Mouse (Mus musculus): ENCODE measurements around the gene Slc35c1. TPM values are rescaled to one million over a fixed set of nuclear protein-coding genes. Genes with fewer than 3 reads are reported as not detected.

Gene Slc35c1
- 1 to 10 TPM; 5.5 to 5.6 TPM for total RNA-seq (2021)
- long read RNA-seq, experiment 1, partial matches to known transcripts: 0 of 6 reads
- long read RNA-seq, experiment 1, other reads (novel, unspliced or antisense): 0 of 6 reads
- long read RNA-seq, experiment 2, partial matches to known transcripts: 0 of 6 reads
- long read RNA-seq, experiment 2, other reads (novel, unspliced or antisense): 1 of 6 reads

DNA sequence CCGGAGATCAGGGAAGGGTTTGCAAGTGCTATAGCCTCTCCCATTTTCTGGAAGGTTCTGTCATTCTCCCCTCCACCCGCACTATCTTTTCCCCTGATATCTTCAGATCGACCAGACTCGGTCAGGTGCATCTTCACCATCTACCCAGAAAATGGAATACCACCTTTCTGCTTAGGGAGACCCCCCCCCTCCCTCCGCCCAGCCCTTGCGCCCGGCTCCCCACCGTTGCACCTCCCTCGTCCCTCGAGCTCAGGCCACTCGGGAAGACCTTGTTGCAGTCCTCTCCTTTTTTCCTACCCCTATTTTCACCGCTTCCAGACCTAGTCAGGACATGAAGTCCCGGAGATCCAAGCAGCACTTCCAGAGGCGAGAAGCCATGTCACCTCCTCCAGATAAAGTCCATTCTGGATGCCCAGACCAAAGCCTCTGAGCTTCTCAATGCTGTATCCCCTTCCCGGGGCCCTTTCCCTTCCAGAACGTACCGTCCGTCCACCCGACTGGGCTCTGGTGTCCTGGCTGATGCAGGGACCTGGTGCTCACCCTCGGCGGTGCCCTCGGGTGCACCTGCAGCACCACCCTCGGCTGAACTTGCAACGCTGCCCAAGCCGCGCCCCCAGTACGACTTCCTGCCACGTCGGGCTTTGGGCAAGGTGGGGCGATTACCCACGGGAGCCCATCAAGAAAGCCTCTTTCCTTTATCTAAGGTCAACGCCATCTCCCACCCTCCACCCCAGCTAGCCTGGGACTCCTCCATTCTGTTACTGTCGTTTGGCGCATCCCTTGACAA, at the start of gene Slc35c1:
Gene Slc35c1, minus strand, starts transcription at position 618 of the 787 bp plus-strand sequence.
- intact Hi-C loops (cut with DNase I): no loop called here
- peak; percentile 31 to 37 for DNase-seq

DNA sequence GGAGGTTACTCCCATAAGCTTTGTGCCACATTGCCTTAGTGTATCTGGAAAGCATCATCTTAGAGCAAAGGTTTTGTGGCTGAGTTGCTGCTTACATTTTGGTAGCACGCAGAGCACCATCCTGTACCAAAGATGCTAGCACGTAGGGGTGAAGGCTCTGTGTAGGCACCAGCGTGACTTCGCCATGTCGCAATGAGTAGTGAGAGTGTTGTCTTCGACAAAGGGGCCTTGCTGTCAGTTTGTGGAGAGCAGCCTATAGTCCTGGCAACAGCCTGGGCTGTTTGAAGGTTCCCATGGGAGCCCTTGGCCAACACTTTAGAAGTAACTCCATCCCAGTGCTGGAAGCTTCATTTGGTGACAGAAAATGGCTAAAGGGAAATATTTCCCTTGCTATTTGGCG, 45.0 kb upstream of the Slc35c1 start:
- intact Hi-C loops (cut with DNase I): no loop called here
- DNase-seq: no peak

DNA sequence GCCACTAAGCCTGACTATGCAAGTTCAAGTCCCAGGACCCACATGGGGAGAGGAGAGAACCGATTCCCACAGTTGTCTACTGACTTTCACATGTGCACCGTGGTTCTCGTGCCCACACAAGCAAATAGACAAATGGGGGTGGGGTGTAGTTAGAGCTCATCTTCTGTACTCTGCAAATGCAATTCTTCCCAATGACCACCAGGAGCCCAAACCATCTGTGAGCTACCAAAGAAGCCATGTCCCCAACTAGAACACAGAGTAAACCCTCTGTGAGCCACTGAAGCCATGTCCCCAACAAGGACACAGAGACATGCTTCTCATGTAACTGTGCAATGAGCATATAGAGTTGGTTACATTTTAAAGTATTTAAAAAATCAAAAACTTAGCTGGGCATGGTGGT, 43.1 kb upstream of the Slc35c1 start:
- DNase-seq: no peak
- intact Hi-C loops (cut with DNase I): no loop called here

DNA sequence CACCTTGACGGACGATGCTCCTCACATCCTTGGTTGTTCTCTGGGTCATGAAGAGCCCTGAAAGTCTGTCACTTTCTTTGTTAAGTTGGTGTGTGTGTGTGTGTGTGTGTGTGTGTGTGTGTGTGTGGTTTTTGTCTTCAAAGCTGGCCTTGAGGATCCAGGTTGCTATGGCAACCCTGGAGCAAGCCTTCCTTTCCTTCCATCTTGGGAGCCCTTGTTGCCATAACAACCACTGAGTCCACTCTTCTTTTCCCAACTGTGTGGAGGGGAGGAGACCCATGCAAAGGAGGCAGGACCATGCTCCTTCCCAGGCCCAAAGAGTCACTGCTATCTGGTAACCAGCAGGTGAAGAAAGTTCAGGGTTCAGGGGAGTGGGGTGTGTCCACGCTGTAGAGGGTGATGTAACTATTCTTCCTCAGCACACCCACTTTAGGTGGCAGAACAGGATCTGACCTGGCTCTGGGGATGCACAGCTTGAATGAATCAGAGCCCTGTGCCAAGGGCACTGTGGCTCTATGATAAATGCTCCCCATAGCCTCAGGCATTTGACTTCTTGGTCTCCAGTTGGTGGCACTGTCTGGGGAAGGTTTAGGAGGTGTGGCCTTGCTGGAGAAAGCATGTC, 39.5 kb upstream of the Slc35c1 start:
- no peak for DNase-seq
- intact Hi-C loops (cut with DNase I): no loop called here

DNA sequence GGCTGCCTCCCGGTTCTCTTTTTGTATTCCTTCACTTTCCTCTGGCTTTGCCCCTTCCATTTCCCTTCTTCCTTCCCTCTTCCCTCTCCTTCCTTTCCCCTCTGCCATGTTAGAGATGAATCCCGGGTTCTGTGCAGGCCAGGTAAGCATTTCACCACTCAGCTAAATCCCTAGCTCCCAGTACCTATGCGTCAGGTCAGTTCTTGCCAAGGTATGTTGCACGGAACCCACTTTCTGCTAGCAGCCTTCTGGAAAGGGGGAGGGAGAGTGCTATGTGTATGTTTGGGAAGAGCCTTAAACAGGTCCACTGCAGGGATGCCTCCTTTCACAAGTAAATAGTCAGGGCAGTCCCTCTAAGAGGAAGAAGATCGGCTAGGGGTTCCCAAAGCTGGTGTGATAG, 36.8 kb upstream of the Slc35c1 start:
- DNase-seq: no peak
- intact Hi-C loops (cut with DNase I): no loop called here

DNA sequence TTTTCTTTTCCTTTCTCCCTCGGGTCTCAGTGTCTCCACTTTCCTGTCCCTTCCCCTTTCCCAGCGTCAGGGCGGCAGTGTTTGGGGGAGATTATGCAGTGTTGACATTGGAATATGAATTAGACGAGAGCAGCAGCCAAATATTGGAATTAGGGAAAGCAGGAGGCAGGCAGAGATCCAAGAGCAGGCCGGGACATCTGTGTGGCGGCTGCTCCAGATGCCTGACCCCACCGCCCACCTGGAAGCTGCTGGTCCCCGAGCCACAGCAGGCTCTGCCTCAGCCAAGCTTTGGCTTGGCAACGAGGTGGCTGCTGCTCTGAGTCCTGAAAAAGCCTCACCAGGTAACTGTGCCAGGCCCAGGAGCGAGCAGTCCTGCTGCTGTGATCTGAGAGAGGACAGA, 36.3 kb upstream of the Slc35c1 start:
- intact Hi-C loops (cut with DNase I): no loop called here
- peak; percentile 48 to 56 for DNase-seq

DNA sequence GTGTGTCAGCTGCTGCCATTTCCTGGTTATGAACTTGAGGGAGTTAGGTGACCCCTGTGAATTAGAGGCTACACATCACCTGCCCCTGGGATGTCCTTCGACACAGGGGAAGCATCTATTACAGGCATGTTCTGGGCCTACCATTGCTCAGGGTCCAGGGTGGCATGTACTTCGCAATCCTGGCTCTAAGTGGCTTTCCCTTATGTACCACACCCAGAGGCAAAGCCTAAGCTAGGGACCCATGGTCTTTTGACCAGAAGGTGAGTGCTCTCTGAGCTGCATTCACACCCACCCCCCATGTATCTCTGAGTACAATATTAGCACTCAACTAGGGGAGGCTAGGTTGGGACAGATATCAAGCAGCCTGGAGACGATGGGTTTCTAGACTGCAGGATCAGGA, 34.6 kb upstream of the Slc35c1 start:
- intact Hi-C loops (cut with DNase I): no loop called here

DNA sequence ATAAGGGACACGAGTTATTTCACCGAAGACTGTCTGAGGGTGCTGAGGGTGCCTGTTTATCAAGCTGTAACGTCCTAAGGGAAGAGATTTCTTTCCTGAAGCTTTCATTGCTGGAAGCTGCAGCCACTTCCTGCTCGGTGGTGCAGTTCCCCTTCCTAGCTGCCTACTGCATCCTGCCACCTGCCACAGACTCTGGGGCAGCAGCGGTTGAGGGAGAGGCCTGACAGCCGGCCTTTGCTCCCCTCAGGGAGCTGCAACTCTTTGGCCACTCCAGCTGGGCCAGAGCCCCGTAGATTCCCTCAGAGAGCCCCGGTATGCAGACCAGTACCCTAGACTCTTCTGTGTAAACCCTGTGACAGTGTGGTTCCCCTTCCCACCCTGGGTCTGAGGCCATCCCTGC, 34.1 kb upstream of the Slc35c1 start:
- intact Hi-C loops (cut with DNase I): no loop called here
- DNase-seq: no peak

More for the DNA sequence above, 34.6 kb upstream of the Slc35c1 start:
- no peak for DNase-seq

DNA sequence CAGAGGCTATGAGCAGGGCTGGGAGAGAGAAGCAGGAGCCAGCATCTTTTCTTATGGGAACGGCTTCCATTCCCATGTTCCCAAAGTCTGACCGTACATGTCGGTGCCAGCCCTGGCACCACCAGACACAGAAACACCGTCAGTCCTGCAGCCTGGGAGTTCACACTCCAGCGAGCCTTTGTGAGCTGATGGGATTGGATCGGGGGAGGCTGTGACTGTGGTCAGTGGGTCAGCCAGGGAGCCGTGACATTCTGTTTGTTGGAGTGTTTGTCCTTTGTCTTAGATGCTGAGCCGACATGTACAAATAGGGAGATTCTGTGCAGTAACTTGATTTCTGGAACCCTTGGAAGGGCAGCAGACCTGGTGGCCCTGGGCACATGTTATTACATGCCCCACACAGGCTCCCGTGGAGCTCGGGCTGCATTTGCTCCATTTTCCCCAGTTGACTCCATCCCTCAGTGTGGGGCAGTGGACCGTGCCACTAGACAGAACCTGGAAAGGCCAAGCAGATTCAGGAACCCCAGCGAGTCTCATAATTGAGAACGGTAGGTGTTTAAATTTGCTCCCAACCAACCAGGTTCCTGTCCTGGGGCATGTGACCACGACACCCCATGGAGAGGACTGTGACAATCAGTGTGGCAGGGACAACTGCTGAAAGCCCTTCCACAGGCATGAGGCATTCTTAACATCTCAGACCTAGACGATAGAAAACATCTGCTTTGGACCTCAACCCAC, 33.5 kb upstream of the Slc35c1 start:
- intact Hi-C loops (cut with DNase I): no loop called here
- DNase-seq: no peak

DNA sequence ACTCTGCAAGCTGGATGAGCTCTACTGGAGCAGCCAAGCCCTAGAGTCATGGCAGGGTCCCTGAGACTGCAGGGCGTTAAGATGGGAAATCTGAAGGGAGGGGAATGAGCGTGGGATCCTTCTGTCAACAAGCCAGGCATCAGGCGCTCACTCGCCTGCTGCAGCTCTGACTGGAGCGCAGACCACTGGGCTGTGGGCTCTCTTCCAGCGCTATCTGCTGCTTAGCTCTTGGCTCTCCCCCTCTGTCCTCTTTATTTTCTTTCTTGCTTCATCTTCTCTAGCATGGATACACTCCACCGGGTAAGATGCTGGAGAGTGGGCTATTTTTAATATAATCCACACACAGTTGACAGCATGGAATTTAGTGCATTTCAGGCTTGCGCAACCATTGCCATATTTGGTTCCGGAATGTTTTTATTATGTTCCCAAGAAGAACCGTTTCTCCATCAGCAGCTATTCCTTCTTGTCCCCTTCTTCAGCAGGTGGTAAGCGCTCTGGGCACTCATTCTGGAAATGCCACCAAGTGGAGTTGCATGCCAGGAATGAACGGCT, 31.7 kb upstream of the Slc35c1 start:
- DNase-seq: peak; percentile 62 to 67
- intact Hi-C loops (cut with DNase I): no loop called here

DNA sequence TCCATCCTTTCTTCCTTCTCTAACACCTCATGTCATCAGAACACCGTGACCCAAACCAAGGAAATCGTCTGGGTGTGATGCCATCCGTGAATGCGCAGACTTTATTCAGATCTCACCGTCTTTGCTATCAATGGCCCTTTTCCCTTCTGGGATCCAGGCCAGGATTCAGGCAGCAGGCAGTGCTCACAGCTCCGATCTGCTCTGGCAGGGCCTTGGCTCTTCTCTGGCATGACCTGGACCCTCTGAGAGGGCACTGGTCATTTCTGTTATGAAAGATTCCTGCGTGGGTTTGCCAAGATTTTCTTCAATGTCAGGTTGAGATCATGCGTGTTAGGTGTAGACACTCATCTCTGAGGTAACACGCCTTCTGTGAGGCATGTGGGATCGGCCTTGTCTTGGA, 30.2 kb upstream of the Slc35c1 start:
- intact Hi-C loops (cut with DNase I): no loop called here
- no peak for DNase-seq

DNA sequence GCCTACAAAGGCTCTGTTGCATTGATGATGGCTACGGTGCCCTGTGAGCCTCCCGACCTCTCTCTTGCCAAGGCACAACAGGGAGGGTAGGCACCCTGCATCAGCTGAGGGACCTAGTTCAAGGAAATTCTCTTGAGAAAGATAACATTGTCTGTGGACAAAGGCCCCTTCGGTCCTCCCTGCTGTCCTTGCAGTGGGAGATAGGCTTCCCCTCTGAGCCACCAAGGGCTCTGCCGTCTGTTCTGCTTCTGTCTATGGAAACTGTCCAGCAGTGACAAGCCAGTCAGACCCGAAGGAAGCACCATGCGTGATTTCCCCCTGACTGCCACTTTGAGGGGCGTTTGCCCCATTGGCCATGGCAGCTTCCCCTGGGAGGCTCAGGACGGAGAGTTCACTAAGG, 27.5 kb upstream of the Slc35c1 start:
- intact Hi-C loops (cut with DNase I): loop anchor here (5.0 to 10.0 kb wide), 2 partner anchors 120 to 207 kb away; no protein-coding TSS in a partner anchor
- DNase-seq: no peak

DNA sequence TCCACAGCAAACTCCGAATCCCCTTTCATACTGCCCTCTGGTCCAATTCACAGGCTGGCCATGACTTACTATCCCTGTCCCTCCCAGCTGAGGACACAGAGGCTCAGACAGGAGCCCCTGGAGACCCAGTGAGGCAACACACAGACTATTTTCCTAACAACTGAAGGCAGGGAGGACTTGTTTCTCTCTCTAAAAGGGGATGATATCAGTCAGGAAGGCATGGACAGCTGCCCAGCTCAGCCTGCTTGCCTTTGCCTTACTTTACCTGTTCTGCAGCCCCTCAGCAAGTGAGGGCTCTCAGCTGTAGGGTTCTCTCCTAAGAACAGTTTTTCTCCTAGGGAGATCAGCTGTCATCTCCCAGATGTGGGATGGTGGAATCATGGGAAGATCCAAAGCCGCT, 26.6 kb upstream of the Slc35c1 start:
- DNase-seq: no peak
- intact Hi-C loops (cut with DNase I): loop anchor here (1.0 to 10.0 kb wide), 3 partner anchors 120 to 323 kb away; no protein-coding TSS in a partner anchor

DNA sequence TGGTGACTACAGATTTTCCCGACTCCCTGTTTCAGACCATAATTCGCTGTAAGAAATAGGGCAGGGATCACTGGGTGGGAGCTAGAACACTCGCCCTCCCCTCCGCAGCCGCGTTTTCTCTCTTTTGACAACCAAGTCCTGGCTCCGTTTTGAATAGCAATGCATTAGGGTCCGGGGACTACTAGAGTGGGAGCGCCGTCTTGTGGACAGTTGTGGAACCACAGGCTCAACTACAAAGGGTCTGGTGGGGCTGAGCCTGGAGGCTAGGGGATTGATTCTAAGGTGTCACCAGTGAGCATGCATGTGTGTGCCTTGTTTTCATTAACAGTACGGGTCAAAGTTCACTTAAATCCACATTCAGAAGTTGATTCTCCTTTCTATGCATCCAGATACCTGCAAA, 26.1 kb upstream of the Slc35c1 start:
- intact Hi-C loops (cut with DNase I): loop anchor here (1.0 to 10.0 kb wide), 3 partner anchors 121 to 324 kb away; no protein-coding TSS in a partner anchor
- peak; percentile 82 to 89 for DNase-seq

DNA sequence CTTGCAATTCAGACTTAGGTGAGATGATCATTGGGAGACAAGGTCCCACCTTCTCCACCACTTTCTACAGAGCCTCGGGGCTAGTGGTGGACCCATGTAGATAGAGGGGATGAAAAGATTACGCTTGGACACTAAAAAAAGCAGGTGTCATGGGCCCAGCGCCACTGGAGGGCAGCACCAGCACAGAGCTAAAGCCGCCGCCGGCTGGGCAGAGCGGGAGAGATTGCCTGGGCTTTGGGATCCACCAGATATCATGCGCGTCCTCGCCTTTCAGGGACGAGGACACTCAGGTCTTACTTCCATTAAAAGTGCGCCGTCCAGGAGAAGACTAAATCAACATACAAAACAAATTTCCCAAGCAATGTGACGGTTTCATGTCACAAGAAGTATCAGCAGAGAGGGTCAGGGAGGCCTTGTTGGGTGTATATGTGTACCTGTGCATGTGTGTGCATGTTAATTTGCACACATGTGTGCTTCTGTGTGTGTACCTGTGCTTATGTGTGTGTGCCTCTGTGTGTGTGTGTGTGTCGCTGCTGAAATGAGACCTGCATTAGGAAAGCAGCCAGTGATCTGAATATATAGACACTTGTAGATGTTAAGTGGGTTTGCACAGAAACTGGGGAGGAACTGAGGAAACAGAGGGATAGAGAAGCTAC, 25.4 kb upstream of the Slc35c1 start:
- peak; percentile 80 to 82 for DNase-seq

DNA sequence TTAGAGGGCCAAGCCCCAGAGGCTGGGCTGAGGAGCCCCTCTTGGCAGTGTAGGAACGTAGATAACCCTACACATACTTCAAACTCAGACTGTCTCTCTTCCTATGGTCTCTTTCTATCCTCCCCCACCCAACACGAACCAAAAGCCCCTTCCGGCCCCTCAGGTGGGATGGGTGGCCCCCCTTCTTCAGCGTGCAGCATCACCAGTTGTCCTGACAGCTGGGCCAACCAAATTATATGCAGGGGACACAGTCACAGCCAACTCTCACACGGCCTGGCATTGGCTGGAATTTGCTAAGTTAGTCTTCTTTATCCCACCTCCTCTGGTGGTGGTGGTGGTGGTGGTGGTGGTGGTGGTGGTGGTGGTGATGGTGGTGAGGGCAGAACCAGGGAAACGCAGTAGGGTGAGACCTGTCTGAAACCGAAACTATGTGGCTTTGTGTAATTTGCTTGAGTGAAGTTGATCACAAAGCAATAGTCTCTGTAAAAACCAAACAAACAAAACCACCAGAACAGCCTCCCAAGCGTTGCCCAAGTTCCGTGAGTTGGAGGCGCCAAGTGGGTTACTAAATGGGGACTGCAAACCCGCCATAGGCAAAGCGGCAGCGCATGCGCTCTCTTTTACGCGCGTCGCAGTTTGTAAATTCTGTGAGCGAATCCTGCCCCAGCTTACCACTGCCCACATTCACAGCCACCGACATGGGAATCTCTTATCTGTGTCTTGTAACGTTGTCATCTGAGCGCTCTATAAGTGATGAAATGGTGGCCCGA, 24.1 kb upstream of the Slc35c1 start:
- intact Hi-C loops (cut with DNase I): loop anchor here (5.0 to 10.0 kb wide), 2 partner anchors 123 to 210 kb away; no protein-coding TSS in a partner anchor
- DNase-seq: no peak

More for the DNA sequence above, 25.4 kb upstream of the Slc35c1 start:
- intact Hi-C loops (cut with DNase I): loop anchor here (1.0 to 10.0 kb wide), 3 partner anchors 122 to 325 kb away; no protein-coding TSS in a partner anchor

DNA sequence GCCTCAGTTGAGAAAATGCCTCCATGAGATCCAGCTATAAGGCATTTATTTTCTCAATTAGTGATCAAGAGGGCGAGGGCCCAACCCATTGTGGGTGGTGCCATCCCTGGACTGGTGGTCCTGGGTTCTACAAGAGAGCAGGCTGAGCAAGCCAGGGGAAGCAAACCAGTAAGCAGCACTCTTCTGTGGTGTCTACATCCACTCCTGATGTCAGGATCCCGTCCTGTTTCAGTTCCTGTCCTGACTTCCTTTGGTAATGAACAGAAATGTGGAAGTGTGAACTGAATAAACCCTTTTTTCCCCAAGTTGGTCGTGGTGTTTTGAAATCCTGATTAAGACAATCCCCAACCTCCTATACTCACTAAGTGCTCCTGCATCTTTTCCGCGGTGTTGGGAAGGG, 23.2 kb upstream of the Slc35c1 start:
- intact Hi-C loops (cut with DNase I): loop anchor here (10.0 kb wide), 1 partner anchor 211 kb away; no protein-coding TSS in a partner anchor

DNA sequence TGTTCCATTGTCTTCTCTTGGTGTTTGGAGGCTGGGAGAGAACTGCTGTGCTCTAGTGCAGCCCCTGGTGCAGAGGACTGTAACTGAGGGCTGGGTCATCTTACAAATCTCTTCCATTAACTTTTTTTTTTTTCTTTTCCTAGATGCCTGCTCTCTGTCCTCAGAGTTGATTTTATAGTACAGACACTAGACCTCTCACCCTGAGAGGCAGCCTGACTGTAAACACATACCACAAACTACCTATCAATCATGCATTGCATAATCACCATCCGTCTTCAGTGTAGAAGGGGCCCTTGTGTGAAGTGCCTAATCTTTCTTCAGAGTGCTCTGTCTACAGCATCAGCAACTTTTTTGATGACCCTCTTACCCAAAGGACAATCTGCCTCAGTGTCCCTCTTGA, 22.2 kb upstream of the Slc35c1 start:
- no peak for DNase-seq
- intact Hi-C loops (cut with DNase I): loop anchor here (10.0 kb wide), 1 partner anchor 212 kb away; no protein-coding TSS in a partner anchor

More for the DNA sequence above, 23.2 kb upstream of the Slc35c1 start:
- DNase-seq: no peak

DNA sequence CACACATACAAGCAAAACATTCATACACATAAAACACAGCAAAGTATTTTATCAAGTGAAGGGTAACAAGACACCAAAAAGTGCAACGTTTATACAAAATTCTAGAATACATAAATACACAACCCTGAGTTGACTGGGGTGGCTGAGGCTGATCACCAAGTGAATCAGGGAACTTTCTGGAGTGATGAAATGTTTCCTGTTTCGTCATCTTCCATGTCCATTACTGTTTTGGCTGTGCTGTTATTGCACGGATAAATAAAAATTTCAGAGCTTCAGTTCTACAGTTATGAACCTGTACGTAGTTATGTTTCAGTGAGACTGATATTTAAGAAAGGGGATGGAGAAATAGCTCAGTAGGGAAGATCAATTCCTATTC, 18.0 kb upstream of the Slc35c1 start:
- intact Hi-C loops (cut with DNase I): no loop called here
- no peak for DNase-seq

All from heart, postnatal 14 days (tissue).